Comparison of ENCODE assay signal across 13 mouse cellular contexts in the genomic region with DNA sequence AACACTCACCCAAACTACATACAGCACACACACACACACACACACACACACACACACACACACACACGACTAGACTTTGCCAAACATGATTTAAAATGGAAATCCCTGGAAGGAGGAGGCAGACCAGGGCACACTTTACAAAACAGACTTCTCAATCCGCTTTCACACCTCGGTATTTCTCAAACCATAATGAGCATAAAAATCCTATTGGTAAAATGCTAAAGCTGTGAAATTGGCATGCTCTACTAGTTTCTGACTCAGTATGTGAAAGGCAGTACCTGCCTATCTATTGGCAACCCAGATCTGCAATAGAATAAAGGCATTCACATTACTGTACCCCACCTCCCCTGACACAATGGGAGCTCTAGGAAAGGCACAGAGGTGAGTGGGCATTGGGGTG. TPM values are rescaled to one million over a fixed set of nuclear protein-coding genes. Genes with fewer than 3 reads are reported as not detected.
"Had no signal": no experiment of that assay in that cellular context is flagged by ENCODE, and none has a peak within 500 bp of the region (broad histone marks: within the 10 kb centered on the region; RNA-seq: fewer than 3 reads in every experiment).

No protein-coding gene starts in this region.

- H3K36me3 ChIP-seq: limb, embryonic 12.5 days; stomach, embryonic 15.5 days had no signal

- H3K4me1 ChIP-seq: stomach, embryonic 15.5 days had no signal

- DNase-seq: kidney, postnatal 10 days; kidney, postnatal 4 days; liver; lung, adult 18-20 months; right cerebral cortex, postnatal 14 days; thymus, adult 2 months; thymus, postnatal 25 days had no signal

- H3K9me3 ChIP-seq: limb, embryonic 12.5 days; stomach, embryonic 15.5 days had no signal

- H3K4me2 ChIP-seq: limb, embryonic 12.5 days; stomach, embryonic 15.5 days had no signal

- ATAC-seq: midbrain, embryonic 16.5 days had no signal

- H3K27ac ChIP-seq: layer of hippocampus, adult 2 months; limb, embryonic 12.5 days; liver, embryonic 14.5 days; stomach, embryonic 15.5 days had no signal

- H3K9ac ChIP-seq: limb, embryonic 12.5 days; liver, embryonic 14.5 days; stomach, embryonic 15.5 days had no signal

- H3K27me3 ChIP-seq: limb, embryonic 12.5 days; stomach, embryonic 15.5 days had no signal

- H3K4me3 ChIP-seq: layer of hippocampus, adult 2 months; limb, embryonic 12.5 days; stomach, embryonic 15.5 days had no signal

RNA-seq across cellular contexts. Expression of a gene that starts 52.1 kb away (rescaled TPM):
- polyA plus RNA-seq: testis, adult 2 months had no signal
